Mouse (Mus musculus): ENCODE data around the gene Sfta2. TPM values are rescaled to one million over a fixed set of nuclear protein-coding genes. Genes with fewer than 3 reads are reported as not detected.

Sfta2 gene
- total RNA-seq, 2 experiments from 2014 or later, result not detected

Other genes with a start within 250 kb of the Sfta2 start
- gene H2-Q4, start 221.9 kb upstream of the Sfta2 start, total RNA-seq (2021), result 1 to 10 TPM; 9.2 to 9.8 TPM
- under 1 TPM; 0.31 to 0.80 TPM for gene H2-Q6, start 176.7 kb upstream of the Sfta2 start, total RNA-seq (2021)
- gene H2-Q7, start 162.4 kb upstream of the Sfta2 start, total RNA-seq (2021), result 1 to 10 TPM; 1.3 to 1.9 TPM
- under 1 TPM; 0.12 to 0.20 TPM for gene H2-Q10, start 131.5 kb upstream of the Sfta2 start, total RNA-seq (2021)
- gene Pou5f1, start 95.5 kb upstream of the Sfta2 start, total RNA-seq (2021), result not detected
- gene Tcf19, start 84.7 kb upstream of the Sfta2 start, total RNA-seq (2021), result 1 to 10 TPM; 6.0 to 7.9 TPM
- 1 to 10 TPM; 4.2 to 4.3 TPM for gene Cchcr1, start 84.4 kb upstream of the Sfta2 start, total RNA-seq (2021)
- not detected for gene Psors1c2, start 68.3 kb upstream of the Sfta2 start, total RNA-seq (2021)
- under 1 TPM; 0.15 to 0.17 TPM for gene Cdsn, start 49.4 kb upstream of the Sfta2 start, total RNA-seq (2021)
- gene 2300002M23Rik, start 34.1 kb upstream of the Sfta2 start, total RNA-seq (2021), result not detected
- not detected for gene Gm9573, start 25.1 kb downstream of the Sfta2 start, total RNA-seq (2021)
- gene Mucl3, start 42.1 kb downstream of the Sfta2 start, total RNA-seq (2021), result not detected
- gene Vars2, start 66.0 kb downstream of the Sfta2 start, total RNA-seq (2021), result 10 to 100 TPM; 29.6 to 30.7 TPM
- gene Gtf2h4, start 72.2 kb downstream of the Sfta2 start, total RNA-seq (2021), result 10 to 100 TPM; 16.8 to 23.2 TPM
- 10 to 100 TPM; 40.1 to 44.1 TPM for gene Ddr1, start 103.1 kb downstream of the Sfta2 start, total RNA-seq (2021)
- 10 to 100 TPM; 23.9 to 27.8 TPM for gene Ier3, start 220.1 kb downstream of the Sfta2 start, total RNA-seq (2021)
- 100 to 1,000 TPM; 108 to 111 TPM for gene Flot1, start 221.7 kb downstream of the Sfta2 start, total RNA-seq (2021)
- gene Tubb5, start 236.8 kb downstream of the Sfta2 start, total RNA-seq (2021), result 100 to 1,000 TPM; 134 to 183 TPM
- gene Mdc1, start 240.0 kb downstream of the Sfta2 start, total RNA-seq (2021), result 10 to 100 TPM; 12.9 to 13.5 TPM

All from heart, postnatal 14 days (tissue).